Mouse (Mus musculus) CH12.LX (cell line): Measurements from ENCODE around the gene Serpina9. TPM values are rescaled to one million over a fixed set of nuclear protein-coding genes. Genes with fewer than 3 reads are reported as not detected.

Source experiments
- DNase-seq: peaks from one replicate; pipeline ENCODE4 v3.0.0-alpha.2; 2013; ENCODE audit errors: extremely low read depth
- H3K27ac ChIP-seq: 2 replicates; pipeline ENCODE4 v1.5.1; 2012; ENCODE audit warnings: low read depth, mild to moderate bottlenecking, control low read depth, moderate library complexity; ENCODE audit not compliant: insufficient read depth
- H3K27me3 ChIP-seq: replicated peaks from 2 replicates; pipeline ENCODE3; 2012; ENCODE audit warnings: inconsistent platforms
- H3K36me3 ChIP-seq, 2 experiments: replicated peaks in 1 of 2; 2 replicates each; pipeline versions ENCODE3 to v1.6.1; 2012; ENCODE audit warnings: inconsistent platforms in 1 of 2, low read length in 1 of 2, mild to moderate bottlenecking in 1 of 2, mixed read lengths in 1 of 2, moderate library complexity in 1 of 2; ENCODE audit not compliant: control insufficient read depth in 1 of 2, insufficient read depth in 1 of 2
- H3K4me1 ChIP-seq, 2 experiments: 2 replicates each; pipeline ENCODE4 v1.6.1; 2012; ENCODE audit warnings: inconsistent platforms in 1 of 2, moderate library complexity in 1 of 2; ENCODE audit not compliant: insufficient read depth in 2 of 2, control insufficient read depth in 1 of 2
- H3K4me2 ChIP-seq: 2 replicates; pipeline ENCODE4 v1.6.1; 2012; ENCODE audit warnings: low read depth, mild to moderate bottlenecking, control low read depth; ENCODE audit not compliant: poor library complexity, insufficient read depth, severe bottlenecking
- H3K4me3 ChIP-seq, 3 experiments: fragments of 150-350 bp in 1 of 3; sonication (generic) in 1 of 3; replicated peaks in 1 of 3; 2 replicates each; pipeline versions ENCODE3 to v1.5.1; 2011 to 2012; ENCODE audit warnings: low read depth in 2 of 3, low read length in 2 of 3, mild to moderate bottlenecking in 2 of 3, moderate library complexity in 2 of 3, control low read depth in 1 of 3, improper control_type of control experiment in 1 of 3, inconsistent platforms in 1 of 3, mixed read lengths in 1 of 3; ENCODE audit not compliant: poor library complexity in 1 of 3
- H3K79me2 ChIP-seq: replicated peaks from 2 replicates; pipeline ENCODE4 v1.6.1; 2012; ENCODE audit warnings: mild to moderate bottlenecking, moderate library complexity; ENCODE audit not compliant: control insufficient read depth, poor library complexity, insufficient read depth, severe bottlenecking; ENCODE audit errors: extremely low read depth
- H3K9ac ChIP-seq: 2 replicates; pipeline ENCODE4 v1.6.1; 2012; ENCODE audit warnings: low read depth, mild to moderate bottlenecking, control low read depth, moderate library complexity; ENCODE audit not compliant: insufficient read depth
- H3K9me3 ChIP-seq: replicated peaks from 2 replicates; pipeline ENCODE3; 2012; ENCODE audit warnings: low read length, inconsistent platforms, mixed read lengths
- BHLHE40 ChIP-seq: IDR thresholded peaks from 2 replicates; pipeline ENCODE4 v1.6.1; 2011; ENCODE audit warnings: mild to moderate bottlenecking, low read depth, low read length, improper control_type of control experiment
- CHD1 ChIP-seq: IDR thresholded peaks from 2 replicates; pipeline ENCODE4 v1.6.1; 2012; ENCODE audit warnings: low read depth, low read length, improper control_type of control experiment, inconsistent platforms
- CHD2 ChIP-seq: IDR thresholded peaks from 2 replicates; pipeline ENCODE4 v1.6.1; 2011; ENCODE audit warnings: low read length, improper control_type of control experiment
- E2F4 ChIP-seq: IDR thresholded peaks from 2 replicates; pipeline ENCODE4 v1.6.1; 2011; ENCODE audit warnings: low read depth, low read length, improper control_type of control experiment; ENCODE audit not compliant: insufficient replicate concordance
- ELF1 ChIP-seq: IDR thresholded peaks from 2 replicates; pipeline ENCODE4 v1.6.1; 2014; ENCODE audit warnings: low read depth, mild to moderate bottlenecking, inconsistent platforms, low read length, improper control_type of control experiment
- EP300 ChIP-seq: IDR thresholded peaks from 2 replicates; pipeline ENCODE4 v1.6.1; 2011; ENCODE audit warnings: low read length, improper control_type of control experiment
- ETS1 ChIP-seq: conservative IDR thresholded peaks from 2 replicates; pipeline ENCODE4 v1.6.1; 2012; ENCODE audit warnings: low read depth, mild to moderate bottlenecking, inconsistent platforms, low read length, improper control_type of control experiment, moderate library complexity
- HCFC1 ChIP-seq: IDR thresholded peaks from 2 replicates; pipeline ENCODE4 v1.6.1; 2012; ENCODE audit warnings: low read depth, mild to moderate bottlenecking, inconsistent platforms, low read length, improper control_type of control experiment
- IRF4 ChIP-seq: IDR thresholded peaks from 2 replicates; pipeline ENCODE4 v1.6.1; 2014; ENCODE audit warnings: low read depth, mild to moderate bottlenecking, inconsistent platforms, low read length, improper control_type of control experiment
- JUN ChIP-seq: IDR thresholded peaks from 2 replicates; pipeline ENCODE4 v1.6.1; 2011; ENCODE audit warnings: low read depth, mild to moderate bottlenecking, low read length, improper control_type of control experiment, moderate library complexity; ENCODE audit not compliant: insufficient read depth
- JUND ChIP-seq: conservative IDR thresholded peaks from 2 replicates; pipeline ENCODE4 v1.6.1; 2011; ENCODE audit warnings: low read depth, low read length, improper control_type of control experiment
- KAT2A ChIP-seq: IDR thresholded peaks from 2 replicates; pipeline ENCODE4 v1.6.1; 2012; ENCODE audit warnings: low read length, improper control_type of control experiment, inconsistent platforms; ENCODE audit not compliant: insufficient replicate concordance
- MAZ ChIP-seq: IDR thresholded peaks from 2 replicates; pipeline ENCODE4 v1.6.1; 2012; ENCODE audit warnings: low read depth, mild to moderate bottlenecking, inconsistent platforms, low read length, improper control_type of control experiment, moderate library complexity
- MEF2A ChIP-seq: IDR thresholded peaks from 2 replicates; pipeline ENCODE4 v1.6.1; 2014; ENCODE audit warnings: low read depth, mild to moderate bottlenecking, inconsistent platforms, low read length, improper control_type of control experiment, borderline replicate concordance
- MXI1 ChIP-seq: IDR thresholded peaks from 2 replicates; pipeline ENCODE4 v1.6.1; 2011; ENCODE audit warnings: mild to moderate bottlenecking, low read depth, low read length, improper control_type of control experiment
- NELFE ChIP-seq: IDR thresholded peaks from 2 replicates; pipeline ENCODE4 v1.6.1; 2011; ENCODE audit warnings: low read depth, low read length, improper control_type of control experiment
- NRF1 ChIP-seq: IDR thresholded peaks from 2 replicates; pipeline ENCODE4 v1.6.1; 2014; ENCODE audit warnings: low read depth, mild to moderate bottlenecking, inconsistent platforms, low read length, improper control_type of control experiment, moderate library complexity
- PAX5 ChIP-seq: IDR thresholded peaks from 2 replicates; pipeline ENCODE4 v1.6.1; 2012; ENCODE audit warnings: low read length, inconsistent platforms, mixed read lengths
- POLR2A ChIP-seq: IDR thresholded peaks from 2 replicates; pipeline ENCODE4 v1.6.1; 2011; ENCODE audit warnings: low read depth, mild to moderate bottlenecking, improper control_type of control experiment, low read length
- POLR2AphosphoS2 ChIP-seq: IDR thresholded peaks from 2 replicates; pipeline ENCODE4 v1.6.1; 2011; ENCODE audit warnings: low read depth, low read length, improper control_type of control experiment
- RCOR1 ChIP-seq: conservative IDR thresholded peaks from 2 replicates; pipeline ENCODE4 v1.6.1; 2012; ENCODE audit warnings: low read depth, mild to moderate bottlenecking, inconsistent platforms, low read length, improper control_type of control experiment
- SIN3A ChIP-seq: IDR thresholded peaks from 2 replicates; pipeline ENCODE4 v1.6.1; 2012; ENCODE audit warnings: low read length, improper control_type of control experiment, inconsistent platforms
- SMC3 ChIP-seq: IDR thresholded peaks from 2 replicates; pipeline ENCODE4 v1.6.1; 2011; ENCODE audit warnings: low read depth, low read length, improper control_type of control experiment
- TCF12 ChIP-seq: IDR thresholded peaks from 2 replicates; pipeline ENCODE4 v1.6.1; 2014; ENCODE audit warnings: low read depth, mild to moderate bottlenecking, inconsistent platforms, low read length, improper control_type of control experiment
- USF1 ChIP-seq: IDR thresholded peaks from 2 replicates; pipeline ENCODE4 v1.6.1; 2014; ENCODE audit warnings: low read depth, mild to moderate bottlenecking, inconsistent platforms, low read length, improper control_type of control experiment
- USF2 ChIP-seq: conservative IDR thresholded peaks from 2 replicates; pipeline ENCODE4 v1.6.1; 2011; ENCODE audit warnings: low read depth, low read length, improper control_type of control experiment
- ZC3H11A ChIP-seq: IDR thresholded peaks from 2 replicates; pipeline ENCODE4 v1.6.1; 2012; ENCODE audit warnings: low read depth, mild to moderate bottlenecking, inconsistent platforms, low read length, improper control_type of control experiment
- ZMIZ1 ChIP-seq: IDR thresholded peaks from 2 replicates; pipeline ENCODE4 v1.6.1; 2012; ENCODE audit warnings: low read depth, mild to moderate bottlenecking, inconsistent platforms, low read length, improper control_type of control experiment
- dilution Hi-C: fragments of 300-500 bp; cut with MboI; formaldehyde crosslinking; loops from 2 replicates; pipeline ENCODE4 v1.14.3; 2020; ENCODE audit warnings: low sequenced_read_pairs; ENCODE audit not compliant: extremely low pct_unique_long_range_greater_than_20kb, extremely low pct_ligation_motif_present
- in situ Hi-C: fragments of 300-500 bp; cut with MboI; formaldehyde crosslinking; loops from 3 replicates; pipeline ENCODE4 v1.14.3; 2019; ENCODE audit warnings: low sequenced_read_pairs, low pct_ligation_motif_present, low pct_unique_long_range_greater_than_20kb, mixed read lengths
- polyA plus RNA-seq: library from polyadenylated mRNA; unstranded; fragments of >175 nt; gene quantifications from 2 replicates; pipeline ENCODE4 v1.2.1, GENCODE M21; 2012; ENCODE audit warnings: low read depth; ENCODE audit not compliant: insufficient read length
- total RNA-seq, 2 experiments: library from RNA; depleted of rRNA; stranded (reverse); fragments of 300-350 nt in 1 of 2; fragments of >200 nt in 1 of 2; gene quantifications; 2 replicates each; pipeline ENCODE4 v1.2.3; 2012 to 2014

Gene Serpina9
- total and polyA plus RNA-seq, 3 experiments = 0.08 to 0.36 (median 0.23) TPM

DNA sequence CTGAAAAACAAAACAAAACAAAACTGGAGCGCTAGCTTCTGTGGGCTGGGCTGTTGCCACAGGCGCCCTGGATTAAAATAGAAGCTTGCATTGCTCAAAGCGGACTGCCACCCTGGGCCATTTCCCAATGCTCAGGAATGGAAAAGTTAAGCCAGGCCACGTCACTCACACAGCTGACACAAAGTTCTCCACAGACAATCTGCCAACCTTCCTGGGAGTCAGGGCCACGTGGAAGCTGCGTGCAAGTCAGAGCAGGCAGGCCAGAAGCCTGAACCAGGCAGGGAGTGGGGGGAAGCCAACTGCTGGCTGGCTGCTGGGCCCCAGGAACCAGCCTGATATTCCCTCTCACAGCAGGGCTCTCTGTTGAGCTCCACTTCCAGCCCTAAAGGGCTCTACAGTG is 27.8 kb upstream of the Serpina9 start:
- Histone ChIP-seq H3K79me2 (no peaks in the 10 kb centered on the region), H3K4me1 (no peaks in the 10 kb centered on the region), H3K4me3 (no peak overlapping the region), H3K27me3 (peaks cover 3% of the 10 kb centered on the region), H3K9me3 (no peaks in the 10 kb centered on the region), H3K4me2 (no peak overlapping the region), H3K9ac (no peak overlapping the region), H3K27ac (no peak overlapping the region), H3K36me3 (no peaks in the 10 kb centered on the region)
- TF ChIP-seq USF1 (no peak), RCOR1 (no peak), CHD2 (no peak), ELF1 (no peak), ETS1 (no peak), NRF1 (no peak), USF2 (no peak), POLR2A (no peak), BHLHE40 (no peak), SIN3A (no peak), E2F4 (no peak), SMC3 (no peak), ZMIZ1 (no peak), MEF2A (no peak), ZC3H11A (no peak), NELFE (no peak), IRF4 (no peak), POLR2AphosphoS2 (no peak), TCF12 (no peak), MAZ (no peak)
- dilution Hi-C loops = no loop called here
- DNase-seq = no peak
- in situ Hi-C loops = no loop called here

DNA sequence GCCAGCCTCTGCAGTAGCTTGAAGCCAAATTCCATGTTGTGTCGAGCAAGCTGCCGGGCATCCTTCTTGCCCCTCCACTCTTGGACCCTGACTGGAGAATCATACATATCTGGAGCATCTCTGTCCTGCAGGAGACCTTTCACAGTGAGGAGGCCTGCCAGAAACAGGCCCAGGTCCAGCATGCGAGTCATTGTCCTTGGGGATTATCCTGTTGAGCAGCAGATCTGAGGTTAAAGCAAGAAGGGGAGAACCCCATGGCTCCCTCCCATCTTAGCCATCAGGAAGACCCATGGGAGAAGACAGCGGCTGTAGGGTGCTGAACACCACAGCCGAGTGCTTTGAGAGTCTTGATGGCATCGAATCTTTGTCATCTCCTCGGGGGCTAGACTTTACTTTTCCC is 24.6 kb upstream of the Serpina9 start:
- no peak overlapping the region for H3K4me3 ChIP-seq
- H3K27me3 ChIP-seq = no peaks in the 10 kb centered on the region
- in situ Hi-C loops = no loop called here
- H3K27ac ChIP-seq = no peak overlapping the region
- no peak overlapping the region for H3K4me2 ChIP-seq
- H3K4me1 ChIP-seq = peaks cover 0 to 18% of the 10 kb centered on the region in 2 experiments; a peak in 2 of 4 replicates
- H3K79me2 ChIP-seq = no peaks in the 10 kb centered on the region
- TF ChIP-seq JUND (no peak), ETS1 (no peak), E2F4 (no peak), EP300 (no peak), MAZ (no peak), ELF1 (no peak), SMC3 (no peak), MEF2A (no peak), BHLHE40 (no peak), PAX5 (no peak), RCOR1 (no peak), HCFC1 (no peak), KAT2A (no peak), NRF1 (no peak), ZMIZ1 (no peak), MXI1 (no peak), CHD1 (no peak), JUN (no peak), SIN3A (no peak), POLR2AphosphoS2 (no peak)
- H3K9ac ChIP-seq = no peak overlapping the region
- H3K36me3 ChIP-seq = no peaks in the 10 kb centered on the region
- DNase-seq = no peak
- dilution Hi-C loops = no loop called here
- H3K9me3 ChIP-seq = no peaks in the 10 kb centered on the region
